Mouse (Mus musculus) lung, postnatal 25 days (tissue): ENCODE measurements around the gene Fmo1.
"Not testable (repeated sequence)": the region's sequence is repeated elsewhere in the genome, so short reads cannot be mapped to it uniquely, and the experiment has no call there.

Experiments used
- DNase-seq: peaks from one replicate; pipeline ENCODE4 v3.0.0; 2022; ENCODE audit warnings: low spot score

The Fmo1 gene

DNA sequence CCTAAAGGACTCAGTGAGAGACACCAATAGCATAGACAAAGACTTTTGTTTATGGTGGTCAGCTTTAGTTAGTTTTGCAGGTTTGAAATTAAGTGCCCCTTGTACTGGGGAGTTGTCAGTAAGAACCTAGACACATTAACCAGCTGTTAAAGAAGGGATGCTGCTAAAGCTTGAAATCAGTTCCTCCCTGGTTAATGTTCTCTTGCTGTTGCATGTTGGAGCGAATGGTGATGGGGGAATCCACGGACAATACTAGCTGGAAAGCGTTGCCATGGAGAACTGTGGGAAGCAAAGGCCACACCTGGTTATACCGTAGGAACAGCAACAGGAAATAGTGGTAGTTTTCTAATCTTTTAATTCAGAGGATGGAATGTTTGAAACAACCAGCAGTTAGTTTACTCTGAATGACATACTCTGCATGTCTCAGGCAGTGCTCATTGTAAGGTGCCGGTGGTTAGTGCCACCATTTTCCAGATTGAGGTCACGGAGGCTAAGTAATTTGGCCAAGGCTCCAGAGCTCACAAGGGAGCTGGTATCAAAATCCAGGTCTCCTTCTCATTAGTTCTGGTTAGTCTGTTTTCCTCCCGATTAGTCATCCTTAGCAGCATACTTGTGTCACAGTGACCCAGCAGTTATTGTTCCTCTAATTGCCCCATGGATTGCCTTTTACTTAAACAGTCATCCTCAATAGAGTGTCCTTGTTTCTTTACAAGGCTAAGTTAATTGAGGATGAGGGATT lies 73.9 kb downstream of the Fmo1 start:
- no peak for DNase-seq

DNA sequence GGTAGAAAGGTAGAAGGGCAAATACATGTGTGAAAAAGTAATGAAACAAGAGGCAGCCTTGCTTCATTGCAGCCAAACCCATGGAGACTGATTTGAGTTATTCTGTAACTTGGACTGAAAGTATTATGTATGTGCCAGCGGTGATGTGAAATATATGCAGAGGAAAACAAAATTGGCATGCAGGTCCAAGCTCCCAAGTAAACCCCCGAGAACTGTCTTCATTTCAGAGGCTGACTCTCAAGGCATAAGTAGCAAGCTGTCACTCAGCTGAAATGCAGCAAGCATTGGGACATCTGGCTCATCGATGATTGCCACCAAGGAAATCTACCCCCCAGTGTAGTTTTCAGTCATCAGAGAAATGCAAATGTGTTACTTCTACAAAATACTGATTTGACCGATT lies 81.2 kb downstream of the Fmo1 start:
- DNase-seq, result no peak

DNA sequence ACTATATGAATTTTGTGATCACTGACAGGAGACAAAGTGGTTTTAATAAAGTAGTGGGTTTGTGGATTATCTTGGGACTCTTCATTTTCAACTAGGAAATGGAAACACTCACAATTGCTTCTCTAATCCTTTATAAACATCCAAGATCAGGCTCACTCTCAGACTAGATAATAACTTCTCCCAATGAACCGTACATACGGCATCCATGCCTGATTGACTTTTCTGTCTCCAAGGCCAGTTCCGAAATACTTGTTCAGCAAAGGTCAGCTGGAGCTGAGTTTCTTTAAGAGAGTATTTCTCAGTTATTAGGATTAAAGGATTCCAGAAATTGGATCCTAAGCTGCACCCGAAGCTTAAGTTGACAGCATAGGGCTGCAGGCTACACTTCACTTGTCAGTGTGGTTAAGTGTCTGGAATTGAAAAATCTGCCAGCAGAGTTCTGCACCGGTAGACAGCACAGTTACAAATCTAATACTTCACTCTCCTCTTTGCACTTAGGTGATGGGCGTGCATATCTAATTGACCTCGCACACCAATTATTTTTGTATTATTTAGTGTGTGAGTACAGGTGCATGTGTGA lies 82.7 kb downstream of the Fmo1 start:
- DNase-seq, result no peak

DNA sequence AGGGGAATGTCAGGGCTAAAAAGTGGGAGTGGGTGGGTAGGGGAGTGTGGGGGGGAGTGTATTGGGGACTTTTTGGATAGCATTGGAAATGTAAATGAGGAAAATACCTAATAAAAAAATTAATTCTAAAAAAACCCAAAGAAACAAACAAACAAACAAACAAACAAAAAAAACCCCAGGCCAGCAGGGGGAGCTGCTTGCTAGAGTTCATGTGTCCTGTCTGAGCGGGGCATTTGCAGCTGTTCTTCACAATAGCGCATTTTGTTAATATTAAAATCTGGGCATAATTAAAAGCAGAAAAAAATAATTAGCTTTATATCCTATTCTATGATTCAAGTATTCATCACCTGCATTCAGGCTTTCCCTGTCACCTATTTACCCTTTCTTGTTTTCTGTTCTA lies 85.4 kb downstream of the Fmo1 start:
- DNase-seq, result not testable (repeated sequence)
